Comparison of ENCODE assay signal across 11 mouse cellular contexts in the genomic region with DNA sequence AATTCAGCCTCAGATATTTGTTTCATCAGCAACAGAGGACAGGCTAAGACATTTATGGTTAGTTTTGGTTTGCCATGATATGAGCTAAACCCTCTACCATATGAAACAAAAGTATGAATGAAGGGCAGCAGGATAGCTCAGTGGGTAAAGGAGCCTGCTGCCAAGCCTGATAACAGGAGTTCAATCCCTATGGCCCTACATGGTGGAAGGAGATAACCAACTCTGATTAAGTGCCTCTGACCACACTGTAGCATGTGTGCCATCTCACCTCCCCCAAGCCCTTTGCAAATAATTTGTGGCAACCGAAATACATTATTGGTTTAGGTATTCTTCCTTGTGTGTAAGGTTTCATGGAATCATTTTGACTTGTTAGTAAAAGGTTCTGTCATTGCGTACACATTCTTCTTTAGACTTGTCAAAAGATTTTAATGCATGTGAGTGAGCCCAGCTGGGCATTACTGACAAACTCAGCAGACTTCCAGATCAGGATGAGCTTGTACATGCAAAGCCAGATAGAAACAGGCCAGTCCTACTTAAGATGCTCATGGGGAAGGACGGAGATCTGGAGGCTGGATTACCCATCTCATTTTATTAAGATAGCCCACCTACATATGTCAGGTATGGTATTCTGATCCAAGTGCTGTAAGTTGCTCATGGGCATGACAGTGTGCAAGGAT.
"Had no signal": no experiment of that assay in that cellular context is flagged by ENCODE, and none has a peak within 500 bp of the region (broad histone marks: within the 10 kb centered on the region; RNA-seq: fewer than 3 reads in every experiment).

No protein-coding gene starts in this region.

- H3K9me3 ChIP-seq: intestine, embryonic 15.5 days; limb, embryonic 15.5 days; megakaryocyte, embryonic 14.5 days; midbrain, embryonic 12.5 days; neural tube, embryonic 15.5 days; stomach, embryonic 15.5 days had no signal

- H3K27me3 ChIP-seq: intestine, embryonic 15.5 days; limb, embryonic 15.5 days; megakaryocyte, embryonic 14.5 days; midbrain, embryonic 12.5 days; neural tube, embryonic 15.5 days; stomach, embryonic 15.5 days had no signal

- ATAC-seq: intestine, embryonic 15.5 days; lung, postnatal 0 days had no signal

- DNase-seq: kidney, adult 18-20 months; lung, adult 2 months; lung, postnatal 4 days; thymus, postnatal 36 days had no signal

- H3K4me1 ChIP-seq: intestine, embryonic 15.5 days; limb, embryonic 15.5 days; midbrain, embryonic 12.5 days; neural tube, embryonic 15.5 days; stomach, embryonic 15.5 days had no signal

- H3K9ac ChIP-seq: intestine, embryonic 15.5 days; limb, embryonic 15.5 days; midbrain, embryonic 12.5 days; neural tube, embryonic 15.5 days; stomach, embryonic 15.5 days had no signal

- H3K4me3 ChIP-seq: intestine, embryonic 15.5 days; limb, embryonic 15.5 days; megakaryocyte, embryonic 14.5 days; midbrain, embryonic 12.5 days; neural tube, embryonic 15.5 days; stomach, embryonic 15.5 days had no signal

- H3K4me2 ChIP-seq: intestine, embryonic 15.5 days; limb, embryonic 15.5 days; midbrain, embryonic 12.5 days; neural tube, embryonic 15.5 days; stomach, embryonic 15.5 days had no signal

- H3K27ac ChIP-seq: intestine, embryonic 15.5 days; limb, embryonic 15.5 days; midbrain, embryonic 12.5 days; neural tube, embryonic 15.5 days; stomach, embryonic 15.5 days had no signal

- H3K36me3 ChIP-seq: intestine, embryonic 15.5 days; stomach, embryonic 15.5 days had no signal
